Mouse (Mus musculus) heart, embryonic 12.5 days (tissue): ENCODE measurements at regions not wholly inside any gene's neighbourhood (a gene's known extent, or its start where the extent isn't known, plus 50 kb on each side); places are given as distances from the start of the nearest gene placed in this dataset.
A peak's percentile ranks its signal among the peaks of the same experiment; 100 is the strongest.

Experiments
- ATAC-seq: fragments of 200-750 bp; cut with Nextera tagmentation; 2 replicates; pipeline ENCODE4 v1.8.0; 2017; ENCODE audit warnings: moderate TSS enrichment, moderate library complexity; ENCODE audit not compliant: insufficient number of reproducible peaks, low FRiP score
- H3K27ac ChIP-seq: fragments of 300-500 bp; sonication (generic); 2 replicates; pipeline ENCODE4 v1.5.1; 2016; ENCODE audit warnings: mild to moderate bottlenecking, moderate library complexity; ENCODE audit not compliant: poor library complexity, severe bottlenecking
- H3K27me3 ChIP-seq: fragments of 300-500 bp; sonication (generic); replicated peaks from 2 replicates; pipeline ENCODE4 v1.6.1; 2016; ENCODE audit warnings: mild to moderate bottlenecking, moderate library complexity
- H3K36me3 ChIP-seq: fragments of 300-500 bp; sonication (generic); 2 replicates; pipeline ENCODE4 v1.6.1; 2016; ENCODE audit warnings: mild to moderate bottlenecking, moderate library complexity
- H3K4me1 ChIP-seq: fragments of 300-500 bp; sonication (generic); replicated peaks from 2 replicates; pipeline ENCODE4 v1.6.1; 2016; ENCODE audit warnings: mild to moderate bottlenecking
- H3K4me2 ChIP-seq: fragments of 300-500 bp; sonication (generic); 2 replicates; pipeline ENCODE4 v1.6.1; 2016; ENCODE audit warnings: mild to moderate bottlenecking, moderate library complexity
- H3K4me3 ChIP-seq: fragments of 300-500 bp; sonication (generic); 2 replicates; pipeline ENCODE4 v1.5.1; 2016; ENCODE audit warnings: mild to moderate bottlenecking
- H3K9ac ChIP-seq: fragments of 300-500 bp; sonication (generic); 2 replicates; pipeline ENCODE4 v1.6.1; 2016; ENCODE audit warnings: mild to moderate bottlenecking, moderate library complexity
- H3K9me3 ChIP-seq: fragments of 300-500 bp; sonication (generic); replicated peaks from 2 replicates; pipeline ENCODE4 v1.6.1; 2016; ENCODE audit warnings: mild to moderate bottlenecking, moderate library complexity
- WGBS: fragments of 180-500 bp; shearing (Covaris S2); methylation state at CpG from one replicate; pipeline ENCODE4 v1.1.7; 2016; 5-methylcytosine and 5-hydroxymethylcytosine counted together

DNA sequence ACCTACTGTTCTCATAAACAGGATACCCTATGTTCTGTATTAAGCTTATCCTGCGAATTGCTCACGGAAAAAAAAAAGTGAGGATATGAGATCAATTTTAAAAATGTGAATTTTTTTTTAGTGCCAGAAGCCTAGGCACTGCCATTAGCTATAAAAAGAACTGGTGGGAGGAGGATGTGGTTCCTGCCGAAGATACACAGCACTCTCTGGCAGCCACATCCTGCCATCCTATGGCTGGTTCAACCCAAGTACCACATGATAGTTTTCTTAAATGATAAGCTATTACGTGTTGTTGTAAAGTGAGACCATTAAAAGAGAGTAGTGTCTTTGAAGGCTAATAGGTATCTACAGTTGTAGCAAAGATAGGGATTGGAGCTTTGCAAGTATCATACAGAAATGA is 58.2 kb upstream of the Ppp3ca start:
- no peak overlapping the region for H3K4me2 ChIP-seq
- no peak overlapping the region for H3K27ac ChIP-seq
- H3K9ac ChIP-seq: no peak overlapping the region
- no peak for ATAC-seq
- WGBS: 61% methylated on average over 4 of the region's 4 CpGs
- 0 out of 2 replicates have a peak, but pooled peaks cover 5% of the 10 kb centered on the region for H3K4me1 ChIP-seq
- H3K9me3 ChIP-seq: no peaks in the 10 kb centered on the region
- no peaks in the 10 kb centered on the region for H3K36me3 ChIP-seq
- H3K4me3 ChIP-seq: no peak overlapping the region
- H3K27me3 ChIP-seq: no peaks in the 10 kb centered on the region

- H3K4me3 ChIP-seq: no peak overlapping the region
- H3K27me3 ChIP-seq: no peaks in the 10 kb centered on the region
- no peaks in the 10 kb centered on the region for H3K9me3 ChIP-seq
- H3K4me1 ChIP-seq: 0 out of 2 replicates have a peak, but pooled peaks cover 5% of the 10 kb centered on the region
- no peak overlapping the region for H3K4me2 ChIP-seq
- H3K27ac ChIP-seq: no peak overlapping the region
- H3K9ac ChIP-seq: no peak overlapping the region
- 69% methylated on average over 5 of the region's 5 CpGs for WGBS
- no peak for ATAC-seq
- no peaks in the 10 kb centered on the region for H3K36me3 ChIP-seq
Observed at GRCm38 (mm10) chr3:136610556-136610924, 59.4 kb upstream of the Ppp3ca start.

DNA sequence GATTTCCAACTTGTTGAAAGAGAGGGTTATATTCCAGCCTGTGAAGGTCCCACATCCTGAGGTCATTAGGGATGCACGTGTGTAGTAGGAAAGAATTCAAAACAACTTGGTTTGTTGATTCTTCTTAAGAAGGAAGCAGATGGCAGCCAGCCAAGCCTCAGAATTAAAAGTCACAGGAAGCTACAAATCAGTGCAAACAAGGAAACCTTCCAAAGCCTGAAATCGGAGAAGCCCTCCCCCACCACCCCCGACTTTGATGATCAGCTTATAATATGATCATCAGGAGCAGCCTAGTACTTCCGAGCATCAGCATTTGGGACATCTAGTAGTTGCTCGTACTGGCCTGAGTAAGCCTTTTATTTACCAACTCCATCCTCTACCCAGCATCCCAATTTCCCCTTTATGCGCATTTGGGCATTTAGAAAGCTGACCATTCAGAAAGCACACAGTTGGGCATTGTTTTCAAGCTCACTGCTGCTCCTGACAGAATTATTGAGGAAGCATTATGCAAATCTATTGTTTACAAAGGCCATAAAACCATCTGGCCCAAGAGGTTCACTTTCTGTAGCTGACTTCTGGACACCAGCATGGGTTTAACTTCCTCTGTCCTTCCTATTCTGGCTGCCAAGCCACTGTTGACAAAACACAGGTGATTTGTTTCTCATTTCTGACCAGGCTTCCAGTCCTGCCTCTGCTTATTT is 59.9 kb upstream of the Ppp3ca start:
- 52% methylated on average over 6 of the region's 6 CpGs for WGBS
- ATAC-seq: 0 out of 2 replicates have a peak, but pooled peaks have one; percentile 25
- H3K9ac ChIP-seq: no peak overlapping the region

GRCm38 (mm10) chr3:136601706-136602105 is 68.2 kb upstream of the Ppp3ca start:
- no peak overlapping the region for H3K4me2 ChIP-seq
- no peak for ATAC-seq
- no peaks in the 10 kb centered on the region for H3K36me3 ChIP-seq
- no peaks in the 10 kb centered on the region for H3K9me3 ChIP-seq
- WGBS: 68% methylated on average over 1 of the region's 1 CpGs
- no peaks in the 10 kb centered on the region for H3K27me3 ChIP-seq
- no peak overlapping the region for H3K4me3 ChIP-seq
- H3K9ac ChIP-seq: no peak overlapping the region
- no peaks in the 10 kb centered on the region for H3K4me1 ChIP-seq
- H3K27ac ChIP-seq: no peak overlapping the region

More for the DNA sequence above, 59.9 kb upstream of the Ppp3ca start:
- Histone ChIP-seq H3K27ac (no peak overlapping the region), H3K9me3 (no peaks in the 10 kb centered on the region), H3K36me3 (no peaks in the 10 kb centered on the region), H3K4me1 (0 out of 2 replicates have a peak, but pooled peaks cover 5% of the 10 kb centered on the region), H3K4me3 (no peak overlapping the region), H3K27me3 (no peaks in the 10 kb centered on the region), H3K4me2 (no peak overlapping the region)

DNA sequence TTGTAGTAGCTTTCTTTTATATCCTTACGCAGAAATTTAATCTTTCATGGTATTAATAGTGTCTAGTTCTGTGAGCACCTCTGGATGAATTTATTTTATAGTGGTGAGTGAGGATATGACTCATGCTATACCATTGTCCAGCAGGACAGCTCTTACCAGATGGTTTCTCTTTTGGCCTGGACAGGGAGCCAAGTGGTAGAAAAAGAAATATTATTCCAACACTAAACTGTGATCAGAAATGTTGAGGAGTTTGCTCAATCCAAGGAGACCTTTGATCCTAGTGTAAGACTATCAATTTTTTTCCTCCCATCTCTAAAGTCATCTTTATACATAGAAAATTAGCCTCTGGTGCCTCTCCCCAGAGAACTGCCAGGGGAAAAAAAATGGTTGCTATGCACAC is 86.0 kb upstream of the Ppp3ca start:
- no peaks in the 10 kb centered on the region for H3K27me3 ChIP-seq
- H3K27ac ChIP-seq: no peak overlapping the region
- H3K4me3 ChIP-seq: no peak overlapping the region
- no peaks in the 10 kb centered on the region for H3K9me3 ChIP-seq
- no peak overlapping the region for H3K9ac ChIP-seq
- no peaks in the 10 kb centered on the region for H3K4me1 ChIP-seq
- H3K4me2 ChIP-seq: no peak overlapping the region
- 83% methylated on average over 1 of the region's 1 CpGs for WGBS
- no peak for ATAC-seq
- no peaks in the 10 kb centered on the region for H3K36me3 ChIP-seq

DNA sequence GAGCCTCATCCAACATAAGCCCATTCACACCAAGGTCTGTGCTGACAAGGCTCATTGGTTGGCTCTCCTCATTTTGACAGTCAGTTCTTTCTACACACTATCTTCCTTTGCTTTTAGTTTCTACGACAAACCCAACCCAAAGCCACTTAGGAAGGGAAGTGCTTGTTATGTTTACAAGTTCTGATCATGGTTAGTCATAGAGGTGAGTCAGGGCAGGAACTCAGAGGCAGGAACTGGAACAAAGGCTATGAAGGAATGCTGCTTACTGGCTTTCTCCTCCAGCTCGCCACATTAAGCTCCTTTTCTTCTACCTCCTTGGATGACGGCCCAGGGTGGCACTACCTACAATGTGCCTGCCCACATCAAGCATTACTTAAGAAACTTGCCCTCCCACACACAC is 91.9 kb upstream of the Ppp3ca start:
- Histone ChIP-seq H3K27ac (no peak overlapping the region), H3K4me1 (no peaks in the 10 kb centered on the region), H3K9me3 (no peaks in the 10 kb centered on the region), H3K4me2 (no peak overlapping the region), H3K4me3 (no peak overlapping the region), H3K36me3 (no peaks in the 10 kb centered on the region), H3K27me3 (no peaks in the 10 kb centered on the region), H3K9ac (no peak overlapping the region)
- no peak for ATAC-seq
- WGBS: 63% methylated on average over 3 of the region's 3 CpGs

- Histone ChIP-seq H3K4me2 (no peak overlapping the region), H3K27ac (no peak overlapping the region), H3K27me3 (no peaks in the 10 kb centered on the region), H3K9me3 (no peaks in the 10 kb centered on the region), H3K9ac (no peak overlapping the region), H3K36me3 (no peaks in the 10 kb centered on the region), H3K4me3 (no peak overlapping the region), H3K4me1 (no peaks in the 10 kb centered on the region)
- 54% methylated on average over 1 of the region's 1 CpGs for WGBS
- no peak for ATAC-seq
Observed at GRCm38 (mm10) chr3:136570517-136570916, 99.4 kb upstream of the Ppp3ca start.

GRCm38 (mm10) chr3:136556488-136556887 is 113.4 kb upstream of the Ppp3ca start:
- no peaks in the 10 kb centered on the region for H3K36me3 ChIP-seq
- ATAC-seq: no peak
- no peak overlapping the region for H3K4me2 ChIP-seq
- H3K9ac ChIP-seq: no peak overlapping the region
- no peak overlapping the region for H3K27ac ChIP-seq
- no peaks in the 10 kb centered on the region for H3K4me1 ChIP-seq
- 84% methylated on average over 2 of the region's 2 CpGs for WGBS
- H3K9me3 ChIP-seq: no peaks in the 10 kb centered on the region
- H3K4me3 ChIP-seq: no peak overlapping the region
- no peaks in the 10 kb centered on the region for H3K27me3 ChIP-seq

GRCm38 (mm10) chr3:136549471-136549870 is 120.5 kb upstream of the Ppp3ca start:
- no peak for ATAC-seq
- H3K4me3 ChIP-seq: no peak overlapping the region
- no peaks in the 10 kb centered on the region for H3K27me3 ChIP-seq
- H3K4me1 ChIP-seq: no peaks in the 10 kb centered on the region
- H3K9me3 ChIP-seq: no peaks in the 10 kb centered on the region
- H3K27ac ChIP-seq: no peak overlapping the region
- no peak overlapping the region for H3K4me2 ChIP-seq
- H3K9ac ChIP-seq: no peak overlapping the region
- H3K36me3 ChIP-seq: no peaks in the 10 kb centered on the region
- 77% methylated on average over 1 of the region's 1 CpGs for WGBS

GRCm38 (mm10) chr3:136531604-136532003 is 138.3 kb upstream of the Ppp3ca start:
- Histone ChIP-seq H3K36me3 (no peaks in the 10 kb centered on the region), H3K9me3 (no peaks in the 10 kb centered on the region), H3K27me3 (no peaks in the 10 kb centered on the region), H3K4me2 (no peak overlapping the region), H3K9ac (no peak overlapping the region), H3K4me3 (no peak overlapping the region), H3K4me1 (no peaks in the 10 kb centered on the region), H3K27ac (no peak overlapping the region)
- WGBS: 92% methylated on average over 1 of the region's 1 CpGs
- ATAC-seq: no peak

DNA sequence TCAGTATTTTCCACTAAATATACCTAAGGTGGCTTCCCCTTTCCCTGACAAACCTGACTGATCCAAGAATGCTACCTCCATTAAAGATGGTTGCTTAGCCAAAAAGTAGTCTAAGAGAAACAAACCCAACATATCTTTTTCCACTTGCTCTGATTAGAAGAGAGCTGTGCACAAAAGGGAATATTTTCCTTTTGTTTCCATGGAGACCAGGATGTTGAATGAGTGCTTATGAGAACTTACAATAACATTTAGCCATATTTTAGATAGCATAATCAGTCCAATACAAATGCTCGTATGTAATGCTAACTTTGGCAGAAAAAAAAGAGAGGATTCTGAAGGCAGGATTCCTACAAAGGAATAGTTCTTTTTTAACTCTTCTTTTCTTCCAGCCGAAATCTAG is 161.3 kb upstream of the Ppp3ca start:
- H3K36me3 ChIP-seq: no peaks in the 10 kb centered on the region
- H3K27ac ChIP-seq: no peak overlapping the region
- H3K27me3 ChIP-seq: no peaks in the 10 kb centered on the region
- ATAC-seq: no peak
- 50% methylated on average over 2 of the region's 2 CpGs for WGBS
- H3K9me3 ChIP-seq: no peaks in the 10 kb centered on the region
- H3K4me1 ChIP-seq: 0 out of 2 replicates have a peak, but pooled peaks cover 4% of the 10 kb centered on the region
- no peak overlapping the region for H3K4me3 ChIP-seq
- no peak overlapping the region for H3K4me2 ChIP-seq
- H3K9ac ChIP-seq: no peak overlapping the region

DNA sequence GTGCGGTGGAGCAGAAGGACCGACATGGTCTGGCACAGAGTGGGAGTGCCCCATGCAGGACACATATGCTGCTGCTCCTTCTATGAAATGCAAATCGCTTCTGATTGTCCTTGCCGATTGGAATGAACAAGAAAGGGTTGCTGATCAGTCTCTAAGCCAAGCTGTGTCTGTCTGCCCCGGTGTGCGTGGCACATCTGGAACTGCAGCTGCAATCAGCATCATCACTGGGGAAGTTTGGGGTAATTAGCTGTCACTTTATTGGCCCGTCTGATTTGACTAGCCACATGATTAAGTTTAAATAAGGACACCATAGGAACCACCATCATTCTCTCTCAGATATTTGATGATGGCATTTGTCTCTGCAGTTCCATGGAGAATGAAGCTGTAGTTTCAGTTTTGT is 162.9 kb upstream of the Ppp3ca start:
- 80% methylated on average over 7 of the region's 7 CpGs for WGBS
- H3K27ac ChIP-seq: no peak overlapping the region
- H3K9me3 ChIP-seq: no peaks in the 10 kb centered on the region
- H3K4me1 ChIP-seq: 0 out of 2 replicates have a peak, but pooled peaks cover 4% of the 10 kb centered on the region
- ATAC-seq: no peak
- H3K27me3 ChIP-seq: no peaks in the 10 kb centered on the region
- H3K9ac ChIP-seq: no peak overlapping the region
- H3K4me2 ChIP-seq: no peak overlapping the region
- H3K36me3 ChIP-seq: no peaks in the 10 kb centered on the region
- H3K4me3 ChIP-seq: no peak overlapping the region
